Mouse (Mus musculus): Measurements from ENCODE around the gene Gm5108. TPM values are rescaled to one million over a fixed set of nuclear protein-coding genes. Genes with fewer than 3 reads are reported as not detected.

Gene Gm5108
- not detected in 2 replicates for polyA plus RNA-seq (2014; fragmentation: Nextera tagmentation; extraction: Ambion mirVana)

GRCm38 (mm10) chr5:67941369-67941768 is at the start of gene Gm5108:
Gm5108 (plus strand) TSS chr5:67941669.
- Histone ChIP-seq H3K4me1 (ENCODE audit: control insufficient read depth, insufficient read depth, low read length) (no peaks in the 10 kb centered on the region), H3K9me3 (ENCODE audit: control insufficient read depth, low read length) (no peaks in the 10 kb centered on the region), H3K36me3 (ENCODE audit: control insufficient read depth, insufficient read depth, low read length) (no peaks in the 10 kb centered on the region), H3K27me3 (ENCODE audit: control insufficient read depth, insufficient read depth, low read length) (no peaks in the 10 kb centered on the region), H3K4me2 (ENCODE audit: low read depth) (no peak within 1 kb of the TSS), H3K4me3 (ENCODE audit: low read depth, low read length) (no peak within 1 kb of the TSS), H3K9ac (ENCODE audit: low read length) (no peak within 1 kb of the TSS), H3K27ac (ENCODE audit: low read depth, low read length) (no peak within 1 kb of the TSS)
- ATAC-seq (ENCODE audit: insufficient read depth, low FRiP score, low TSS enrichment) = no peak
- WGBS = 90% methylated on average over 2 of the region's 2 CpGs
- no peak for DNase-seq (ENCODE audit: low spot score)

GRCm38 (mm10) chr5:67898921-67899320 is 42.5 kb upstream of the Gm5108 start:
- no peak overlapping the region for H3K4me3 ChIP-seq (ENCODE audit: low read depth, low read length)
- H3K27me3 ChIP-seq (ENCODE audit: control insufficient read depth, insufficient read depth, low read length) = no peaks in the 10 kb centered on the region
- no peak for ATAC-seq (ENCODE audit: insufficient read depth, low FRiP score, low TSS enrichment)
- no peak overlapping the region for H3K4me2 ChIP-seq (ENCODE audit: low read depth)
- H3K27ac ChIP-seq (ENCODE audit: low read depth, low read length) = no peak overlapping the region
- H3K4me1 ChIP-seq (ENCODE audit: control insufficient read depth, insufficient read depth, low read length) = no peaks in the 10 kb centered on the region
- H3K36me3 ChIP-seq (ENCODE audit: control insufficient read depth, insufficient read depth, low read length) = no peaks in the 10 kb centered on the region
- 86% methylated on average over 1 of the region's 1 CpGs for WGBS
- H3K9ac ChIP-seq (ENCODE audit: low read length) = no peak overlapping the region
- H3K9me3 ChIP-seq (ENCODE audit: control insufficient read depth, low read length) = no peaks in the 10 kb centered on the region
- DNase-seq (ENCODE audit: low spot score) = no peak

- no peaks in the 10 kb centered on the region for H3K27me3 ChIP-seq (ENCODE audit: control insufficient read depth, insufficient read depth, low read length)
- H3K36me3 ChIP-seq (ENCODE audit: control insufficient read depth, insufficient read depth, low read length) = no peaks in the 10 kb centered on the region
- H3K9me3 ChIP-seq (ENCODE audit: control insufficient read depth, low read length) = no peaks in the 10 kb centered on the region
- H3K4me3 ChIP-seq (ENCODE audit: low read depth, low read length) = no peak overlapping the region
- H3K4me1 ChIP-seq (ENCODE audit: control insufficient read depth, insufficient read depth, low read length) = no peaks in the 10 kb centered on the region
- H3K27ac ChIP-seq (ENCODE audit: low read depth, low read length) = no peak overlapping the region
- H3K4me2 ChIP-seq (ENCODE audit: low read depth) = no peak overlapping the region
- ATAC-seq (ENCODE audit: insufficient read depth, low FRiP score, low TSS enrichment) (no peak), DNase-seq (ENCODE audit: low spot score) (no peak)
- H3K9ac ChIP-seq (ENCODE audit: low read length) = no peak overlapping the region
- 72% methylated on average over 2 of the region's 2 CpGs for WGBS
Observed at GRCm38 (mm10) chr5:67904555-67904954, 36.9 kb upstream of the Gm5108 start.

DNA sequence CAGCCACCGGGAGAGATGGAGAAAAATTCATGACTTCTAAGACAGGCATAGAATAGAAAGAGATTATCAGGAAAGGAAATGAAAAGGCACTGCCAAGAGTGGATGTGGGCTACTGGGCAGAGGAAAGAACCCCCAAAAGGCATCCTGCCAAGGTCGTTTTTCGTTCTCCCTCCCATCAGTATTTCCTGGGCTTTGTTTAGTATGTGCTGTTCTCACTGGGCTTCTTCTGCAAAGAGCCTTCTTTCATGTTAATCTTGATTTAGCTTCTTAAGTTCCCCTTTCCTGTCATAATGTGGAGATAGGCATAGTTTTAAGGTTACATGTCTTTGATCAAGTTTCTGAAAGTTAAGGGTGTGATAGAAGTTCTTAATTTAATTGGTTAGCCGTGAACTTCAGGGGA is 10.9 kb upstream of the Gm5108 start:
- ATAC-seq (ENCODE audit: insufficient read depth, low FRiP score, low TSS enrichment) (no peak), DNase-seq (ENCODE audit: low spot score) (no peak)
- no peaks in the 10 kb centered on the region for H3K27me3 ChIP-seq (ENCODE audit: control insufficient read depth, insufficient read depth, low read length)
- no peaks in the 10 kb centered on the region for H3K36me3 ChIP-seq (ENCODE audit: control insufficient read depth, insufficient read depth, low read length)
- WGBS = 63% methylated on average over 4 of the region's 4 CpGs
- H3K4me3 ChIP-seq (ENCODE audit: low read depth, low read length) = no peak overlapping the region
- no peaks in the 10 kb centered on the region for H3K9me3 ChIP-seq (ENCODE audit: control insufficient read depth, low read length)
- H3K4me2 ChIP-seq (ENCODE audit: low read depth) = no peak overlapping the region
- H3K4me1 ChIP-seq (ENCODE audit: control insufficient read depth, insufficient read depth, low read length) = no peaks in the 10 kb centered on the region
- H3K27ac ChIP-seq (ENCODE audit: low read depth, low read length) = no peak overlapping the region
- H3K9ac ChIP-seq (ENCODE audit: low read length) = no peak overlapping the region

DNA sequence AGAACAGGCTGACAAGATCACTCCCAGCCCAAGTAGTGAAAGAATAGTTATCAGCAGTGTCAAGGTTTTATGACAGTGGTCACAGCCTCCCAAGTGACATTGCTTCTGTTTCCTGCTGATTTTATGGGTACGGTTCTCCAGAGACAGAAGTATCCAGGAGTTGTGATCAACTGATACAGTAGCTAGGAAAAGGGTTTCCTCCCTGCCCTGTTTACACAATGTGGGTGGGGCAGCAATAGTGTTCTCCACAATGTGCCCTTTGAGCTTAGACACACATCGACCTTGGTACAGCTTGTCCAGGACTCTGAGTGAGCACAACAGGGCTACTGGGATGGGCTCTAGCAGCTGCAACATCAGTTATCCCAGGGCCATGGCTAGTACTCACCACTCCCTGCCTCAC is 9.8 kb upstream of the Gm5108 start:
- Histone ChIP-seq H3K4me2 (ENCODE audit: low read depth) (no peak overlapping the region), H3K36me3 (ENCODE audit: control insufficient read depth, insufficient read depth, low read length) (no peaks in the 10 kb centered on the region), H3K4me3 (ENCODE audit: low read depth, low read length) (no peak overlapping the region), H3K27ac (ENCODE audit: low read depth, low read length) (no peak overlapping the region), H3K9me3 (ENCODE audit: control insufficient read depth, low read length) (no peaks in the 10 kb centered on the region), H3K4me1 (ENCODE audit: control insufficient read depth, insufficient read depth, low read length) (no peaks in the 10 kb centered on the region), H3K27me3 (ENCODE audit: control insufficient read depth, insufficient read depth, low read length) (no peaks in the 10 kb centered on the region), H3K9ac (ENCODE audit: low read length) (no peak overlapping the region)
- no peak for DNase-seq (ENCODE audit: low spot score)
- ATAC-seq (ENCODE audit: insufficient read depth, low FRiP score, low TSS enrichment) = no peak
- 30% methylated on average over 2 of the region's 2 CpGs for WGBS

- no peak overlapping the region for H3K9ac ChIP-seq (ENCODE audit: low read length)
- H3K36me3 ChIP-seq (ENCODE audit: control insufficient read depth, insufficient read depth, low read length) = no peaks in the 10 kb centered on the region
- H3K4me2 ChIP-seq (ENCODE audit: low read depth) = no peak overlapping the region
- no peak for DNase-seq (ENCODE audit: low spot score)
- 75% methylated on average over 2 of the region's 2 CpGs for WGBS
- no peak overlapping the region for H3K27ac ChIP-seq (ENCODE audit: low read depth, low read length)
- ATAC-seq (ENCODE audit: insufficient read depth, low FRiP score, low TSS enrichment) = no peak
- no peaks in the 10 kb centered on the region for H3K4me1 ChIP-seq (ENCODE audit: control insufficient read depth, insufficient read depth, low read length)
- no peaks in the 10 kb centered on the region for H3K9me3 ChIP-seq (ENCODE audit: control insufficient read depth, low read length)
- no peaks in the 10 kb centered on the region for H3K27me3 ChIP-seq (ENCODE audit: control insufficient read depth, insufficient read depth, low read length)
- no peak overlapping the region for H3K4me3 ChIP-seq (ENCODE audit: low read depth, low read length)
Observed at GRCm38 (mm10) chr5:67943199-67943598, 1.7 kb downstream of the Gm5108 start.

DNA sequence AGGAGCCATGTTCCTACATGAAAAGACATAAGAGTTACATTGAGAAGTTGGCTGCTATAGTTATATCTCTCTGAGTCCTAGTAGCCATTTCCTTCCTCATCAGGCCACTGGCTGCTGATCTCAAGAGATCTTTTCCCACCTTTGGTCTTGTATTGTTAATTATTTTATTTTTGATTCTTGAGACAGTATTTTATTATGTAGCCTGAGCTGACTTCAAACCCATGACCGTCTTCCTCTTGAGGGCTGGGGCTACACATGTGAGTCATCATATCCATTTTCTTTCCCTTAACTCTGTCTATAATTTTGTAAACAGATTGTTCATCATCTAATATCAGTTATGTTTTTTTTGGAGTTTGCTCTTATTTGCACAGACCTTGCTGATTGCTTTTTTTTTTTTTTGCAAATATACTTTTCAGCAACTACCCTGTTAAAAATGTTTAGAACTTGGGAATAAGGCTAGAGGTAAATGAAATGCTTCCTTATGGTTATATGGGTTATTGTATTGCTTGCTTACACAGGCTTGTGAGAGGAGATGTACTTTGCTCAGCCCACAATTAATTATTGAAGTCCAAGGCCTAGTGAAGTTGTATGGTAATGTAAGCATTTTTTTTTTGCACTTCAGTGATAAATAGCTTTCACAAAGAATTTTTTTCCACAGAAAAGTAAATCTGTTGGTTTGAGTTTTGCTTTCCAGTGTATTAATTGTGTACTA is 2.8 kb downstream of the Gm5108 start:
- no peak overlapping the region for H3K4me2 ChIP-seq (ENCODE audit: low read depth)
- H3K9me3 ChIP-seq (ENCODE audit: control insufficient read depth, low read length) = no peaks in the 10 kb centered on the region
- no peak overlapping the region for H3K9ac ChIP-seq (ENCODE audit: low read length)
- DNase-seq (ENCODE audit: low spot score) = no peak
- no peak for ATAC-seq (ENCODE audit: insufficient read depth, low FRiP score, low TSS enrichment)
- H3K36me3 ChIP-seq (ENCODE audit: control insufficient read depth, insufficient read depth, low read length) = no peaks in the 10 kb centered on the region
- no peaks in the 10 kb centered on the region for H3K27me3 ChIP-seq (ENCODE audit: control insufficient read depth, insufficient read depth, low read length)
- 90% methylated on average over 1 of the region's 1 CpGs for WGBS
- no peaks in the 10 kb centered on the region for H3K4me1 ChIP-seq (ENCODE audit: control insufficient read depth, insufficient read depth, low read length)
- no peak overlapping the region for H3K27ac ChIP-seq (ENCODE audit: low read depth, low read length)
- no peak overlapping the region for H3K4me3 ChIP-seq (ENCODE audit: low read depth, low read length)

- no peaks in the 10 kb centered on the region for H3K4me1 ChIP-seq (ENCODE audit: control insufficient read depth, insufficient read depth, low read length)
Observed at GRCm38 (mm10) chr5:67946321-67946720, 4.9 kb downstream of the Gm5108 start, which contains the start of gene Gm21905. Gm21905 (minus strand) TSS chr5:67946421.

DNA sequence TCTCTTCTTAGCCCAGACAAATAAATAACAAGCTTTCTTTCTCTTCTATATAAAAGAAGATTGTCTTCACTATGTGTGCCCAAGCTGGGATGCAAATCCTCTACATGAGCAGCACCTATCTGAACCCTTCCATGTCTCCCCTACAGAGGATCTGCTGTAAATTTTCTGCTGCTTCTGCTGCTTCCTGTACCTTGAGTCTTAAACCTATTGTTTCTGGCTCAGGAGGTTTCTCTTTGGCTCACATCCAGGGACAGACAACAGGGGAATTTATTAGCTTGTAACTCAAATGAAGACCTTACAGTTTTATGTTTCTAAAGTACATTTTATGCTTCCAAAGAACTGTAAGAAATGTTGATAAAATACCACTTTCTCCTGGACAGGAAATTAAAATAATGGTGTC is 5.5 kb downstream of the Gm5108 start:
- DNase-seq (ENCODE audit: low spot score) (no peak), ATAC-seq (ENCODE audit: insufficient read depth, low FRiP score, low TSS enrichment) (no peak)
- no peaks in the 10 kb centered on the region for H3K9me3 ChIP-seq (ENCODE audit: control insufficient read depth, low read length)
- no peak overlapping the region for H3K4me2 ChIP-seq (ENCODE audit: low read depth)
- no peak overlapping the region for H3K9ac ChIP-seq (ENCODE audit: low read length)
- no peak overlapping the region for H3K4me3 ChIP-seq (ENCODE audit: low read depth, low read length)
- no peaks in the 10 kb centered on the region for H3K27me3 ChIP-seq (ENCODE audit: control insufficient read depth, insufficient read depth, low read length)
- no peaks in the 10 kb centered on the region for H3K4me1 ChIP-seq (ENCODE audit: control insufficient read depth, insufficient read depth, low read length)
- no peaks in the 10 kb centered on the region for H3K36me3 ChIP-seq (ENCODE audit: control insufficient read depth, insufficient read depth, low read length)
- H3K27ac ChIP-seq (ENCODE audit: low read depth, low read length) = no peak overlapping the region

More at GRCm38 (mm10) chr5:67946321-67946720, 4.9 kb downstream of the Gm5108 start, which contains the start of gene Gm21905:
- WGBS = 84% methylated on average over 5 of the region's 5 CpGs
- H3K4me3 ChIP-seq (ENCODE audit: low read depth, low read length) = no peak within 1 kb of the TSS
- H3K9me3 ChIP-seq (ENCODE audit: control insufficient read depth, low read length) = no peaks in the 10 kb centered on the region
- H3K9ac ChIP-seq (ENCODE audit: low read length) = no peak within 1 kb of the TSS
- H3K4me2 ChIP-seq (ENCODE audit: low read depth) = no peak within 1 kb of the TSS
- H3K27ac ChIP-seq (ENCODE audit: low read depth, low read length) = no peak within 1 kb of the TSS
- no peaks in the 10 kb centered on the region for H3K36me3 ChIP-seq (ENCODE audit: control insufficient read depth, insufficient read depth, low read length)
- ATAC-seq (ENCODE audit: insufficient read depth, low FRiP score, low TSS enrichment) (no peak), DNase-seq (ENCODE audit: low spot score) (no peak)
- H3K27me3 ChIP-seq (ENCODE audit: control insufficient read depth, insufficient read depth, low read length) = no peaks in the 10 kb centered on the region
